Mouse (Mus musculus) kidney, postnatal 14 days (tissue): Measurements from ENCODE around the gene Nxn.

Experiments used
- DNase-seq: peaks from one replicate; pipeline ENCODE4 v3.0.0; 2022; ENCODE audit warnings: mixed read lengths

Nxn gene

GRCm38 (mm10) chr11:76361422-76361821 lies 37.5 kb downstream of the Nxn start:
- DNase-seq = no peak

GRCm38 (mm10) chr11:76360255-76360654 lies 38.7 kb downstream of the Nxn start:
- DNase-seq = no peak

- peak; percentile 55 for DNase-seq
Measured at GRCm38 (mm10) chr11:76358628-76359320, 40.2 kb downstream of the Nxn start.

DNA sequence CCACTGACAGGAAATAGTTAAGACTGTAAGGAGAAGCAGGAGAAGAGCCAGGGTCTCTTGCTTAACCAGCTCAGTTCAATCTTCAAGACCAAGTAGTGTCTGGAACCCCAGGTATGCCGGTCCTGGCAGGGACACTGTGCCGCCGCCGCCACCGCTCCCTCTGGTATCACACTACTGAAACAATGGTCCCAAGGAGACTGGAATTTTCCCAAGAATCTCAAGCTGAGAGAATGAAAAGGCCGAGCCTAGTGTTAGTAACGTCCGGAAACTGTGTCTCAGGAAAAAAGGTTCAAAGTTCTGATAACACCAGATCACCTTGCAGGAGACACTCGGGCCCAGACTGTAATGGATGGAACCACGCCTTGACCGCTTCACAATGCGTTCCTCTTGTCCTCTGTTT lies 41.5 kb downstream of the Nxn start:
- no peak for DNase-seq

GRCm38 (mm10) chr11:76356091-76356490 lies 42.8 kb downstream of the Nxn start:
- DNase-seq = no peak

DNA sequence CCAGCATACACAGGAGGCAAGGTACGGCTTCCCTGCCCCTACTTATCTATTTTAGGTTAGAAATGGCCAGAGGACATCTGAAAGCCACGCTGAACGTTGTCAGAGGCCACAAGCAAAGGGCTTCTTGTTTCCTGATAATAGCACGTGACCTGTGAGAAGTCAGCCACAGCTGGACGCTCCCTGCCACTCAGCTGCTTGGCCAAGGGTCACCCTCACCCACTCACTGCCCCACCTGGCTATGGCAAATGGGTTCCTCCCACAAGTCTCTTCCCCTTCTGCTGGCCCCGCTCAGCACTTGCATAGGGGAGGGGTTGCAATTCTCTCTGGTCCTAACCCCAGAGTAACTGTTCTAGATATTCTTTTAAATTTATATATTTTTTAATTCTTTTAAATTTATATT lies 43.5 kb downstream of the Nxn start:
- DNase-seq = no peak

DNA sequence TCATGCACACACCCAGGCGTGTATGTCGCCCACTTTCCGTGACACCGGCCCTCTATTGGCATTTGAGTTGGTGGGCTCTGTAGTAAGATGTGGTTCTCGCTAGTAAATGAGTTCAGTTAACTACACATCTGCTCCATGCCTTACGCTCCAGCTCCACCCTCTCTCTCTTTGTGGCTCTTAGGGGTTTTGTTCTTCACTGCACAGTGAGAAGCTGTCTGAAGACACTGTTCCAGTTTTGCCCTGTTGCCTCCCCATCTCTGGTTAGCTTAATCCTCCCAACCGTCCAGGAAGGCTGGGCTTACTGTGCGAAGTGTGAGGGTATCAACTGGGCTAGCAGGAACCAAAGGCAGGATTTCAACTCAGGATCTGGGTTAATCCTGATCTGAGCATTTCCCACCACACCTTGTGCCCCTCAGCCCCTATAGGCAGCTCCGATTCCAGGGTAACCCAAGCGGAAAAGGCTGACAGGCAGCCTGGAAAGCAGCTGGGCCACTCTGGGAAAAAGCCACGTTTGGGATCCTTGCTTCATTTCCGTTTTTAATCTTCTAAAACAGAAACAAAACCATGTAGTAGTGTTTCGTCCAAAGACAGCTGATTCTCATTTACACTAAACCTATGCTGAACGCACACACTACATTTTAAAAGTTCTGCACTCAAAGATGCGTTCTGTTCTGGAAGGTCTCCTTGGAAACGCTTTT lies 45.9 kb downstream of the Nxn start:
- DNase-seq = no peak

DNA sequence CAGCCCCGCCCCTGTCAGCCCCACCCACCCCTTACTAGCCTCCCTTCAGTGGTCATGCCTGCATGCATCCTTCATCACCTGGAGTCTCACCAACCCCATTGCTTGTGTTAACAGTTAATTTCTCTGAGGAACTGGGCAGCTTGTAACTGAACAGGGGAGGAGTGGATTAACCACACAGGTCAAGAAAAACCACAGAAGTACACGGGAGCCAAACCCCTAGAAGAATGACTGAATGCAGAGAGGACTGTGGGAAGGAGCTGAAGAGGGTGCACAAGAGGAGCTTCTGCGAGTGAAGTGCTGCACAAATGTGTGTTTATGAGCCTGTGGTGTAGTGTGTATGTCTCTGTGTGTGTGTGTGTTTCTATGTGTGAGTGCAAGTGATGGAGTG lies 47.3 kb downstream of the Nxn start:
- DNase-seq = no peak

- DNase-seq = no peak
Measured at GRCm38 (mm10) chr11:76350931-76351623, 47.9 kb downstream of the Nxn start.

- DNase-seq = no peak
Measured at GRCm38 (mm10) chr11:76349833-76350232, 49.1 kb downstream of the Nxn start.

DNA sequence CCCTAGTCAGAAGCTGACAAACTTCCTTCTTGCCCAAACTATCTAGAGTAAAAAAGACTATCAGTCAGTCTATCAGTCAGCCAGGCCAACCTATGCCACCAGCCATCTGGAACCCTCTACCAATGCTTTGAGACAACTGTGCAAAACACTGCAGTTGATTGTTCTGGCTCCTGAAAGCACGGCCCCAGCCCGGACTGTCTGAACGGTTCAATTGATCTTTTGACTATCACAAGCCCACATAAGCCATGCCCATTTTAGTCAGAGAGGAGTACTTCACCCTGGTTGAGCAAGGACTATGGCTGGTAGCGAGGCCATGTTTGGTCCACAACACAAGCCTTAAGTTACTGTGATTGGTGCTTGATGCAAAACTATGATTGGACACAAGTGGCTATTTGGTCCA lies 51.4 kb downstream of the Nxn start:
- no peak for DNase-seq

GRCm38 (mm10) chr11:76343031-76343430 lies 55.9 kb downstream of the Nxn start:
- DNase-seq = no peak

GRCm38 (mm10) chr11:76341884-76342645 lies 56.9 kb downstream of the Nxn start:
- DNase-seq = no peak

DNA sequence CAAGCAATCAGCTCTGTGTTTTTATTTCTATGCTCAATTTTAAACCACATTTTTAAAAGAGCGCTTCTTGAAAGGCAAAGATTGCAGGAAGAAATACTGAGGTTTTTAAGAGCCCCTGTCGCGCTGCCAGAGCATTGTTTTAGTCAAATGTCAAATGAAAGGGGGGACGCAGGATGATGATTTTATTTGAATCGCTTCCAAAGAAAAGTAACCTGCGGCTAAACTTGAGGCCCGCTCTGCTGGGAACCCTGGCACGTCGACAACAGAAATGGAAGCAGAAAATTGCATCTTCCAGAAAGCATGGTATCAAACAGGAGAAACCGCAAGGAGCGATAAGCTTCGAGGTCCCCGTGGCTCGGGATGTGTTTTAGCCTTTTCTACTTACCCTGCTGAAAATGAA lies 57.8 kb downstream of the Nxn start:
- DNase-seq = no peak

- no peak for DNase-seq
Measured at GRCm38 (mm10) chr11:76339830-76340229, 59.1 kb downstream of the Nxn start.

DNA sequence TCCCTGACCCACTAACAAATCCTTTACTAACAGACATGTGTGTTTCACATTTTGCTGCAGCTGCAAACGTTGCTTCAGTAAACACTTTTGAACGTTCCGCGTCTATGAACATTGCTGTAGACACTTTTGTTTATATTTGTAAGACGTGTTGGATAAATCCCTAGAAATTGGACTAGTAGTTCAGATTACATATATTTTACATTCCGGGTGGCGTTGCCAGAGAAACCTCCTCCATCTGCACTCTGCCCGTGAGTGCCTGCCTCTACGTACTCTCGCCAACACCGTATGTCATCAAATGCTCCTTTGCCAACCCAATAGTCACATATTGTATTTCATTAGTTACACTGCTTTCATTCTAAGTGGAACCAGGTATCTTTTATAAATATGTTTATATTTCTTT lies 59.8 kb downstream of the Nxn start:
- no peak for DNase-seq

DNA sequence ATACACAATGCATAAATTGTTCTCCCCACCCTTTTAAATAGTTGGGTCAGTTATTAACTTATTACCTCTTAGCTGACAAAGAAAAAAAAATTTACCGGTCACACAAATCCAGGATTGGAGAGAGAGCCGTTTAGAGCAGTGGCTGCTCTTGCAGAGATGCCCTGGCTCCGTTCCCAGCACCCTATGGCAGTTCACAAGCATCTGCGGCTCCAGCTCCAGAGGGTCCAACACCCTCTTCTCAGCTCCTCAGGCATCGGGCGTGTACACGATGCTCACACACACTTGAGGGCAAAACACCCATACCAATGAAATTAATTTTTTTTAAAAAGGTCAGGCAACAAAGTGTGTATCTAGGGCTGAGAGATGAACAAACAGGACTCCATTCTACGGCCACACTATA lies 60.3 kb downstream of the Nxn start:
- DNase-seq = no peak

- no peak for DNase-seq
Measured at GRCm38 (mm10) chr11:76337764-76338163, 61.2 kb downstream of the Nxn start.

GRCm38 (mm10) chr11:76337236-76337635 lies 61.7 kb downstream of the Nxn start:
- no peak for DNase-seq

DNA sequence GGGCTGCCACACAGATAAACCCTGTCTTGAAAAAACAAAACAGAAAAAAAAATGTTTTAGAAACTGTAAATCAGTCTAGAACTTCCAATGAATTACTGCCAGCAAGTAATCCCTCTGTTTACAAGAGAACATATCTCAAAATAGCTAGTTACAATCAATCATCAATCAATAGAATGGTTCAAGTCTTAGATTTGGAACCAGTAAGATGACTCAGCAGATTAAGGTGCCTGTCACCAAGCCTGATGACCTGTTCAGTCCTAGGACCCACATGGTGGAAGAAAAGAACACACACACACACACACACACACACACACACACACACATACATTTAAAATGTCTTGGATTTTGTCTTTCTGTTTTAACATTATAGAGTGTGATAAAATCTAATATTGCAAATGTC lies 62.7 kb downstream of the Nxn start:
- DNase-seq = no peak

DNA sequence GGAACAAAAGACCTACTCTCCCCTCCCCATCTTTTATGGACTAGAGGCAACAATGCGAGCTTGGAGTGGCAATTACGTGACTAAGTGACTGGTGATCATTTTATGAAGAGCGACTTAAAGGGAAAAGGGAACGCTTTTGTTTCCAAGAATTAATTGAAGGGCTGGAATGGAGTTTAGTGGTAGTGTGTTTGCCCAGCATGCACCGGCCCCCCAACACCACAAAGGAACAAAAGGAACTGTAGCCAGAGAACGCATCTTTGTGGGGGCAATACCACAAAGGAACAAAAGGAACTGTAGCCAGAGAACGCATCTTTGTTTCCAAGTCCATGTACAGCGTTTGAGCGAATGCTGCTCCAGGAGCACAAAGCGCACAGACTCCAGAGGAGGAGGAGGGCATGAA lies 64.0 kb downstream of the Nxn start:
- DNase-seq = no peak

GRCm38 (mm10) chr11:76332240-76332639 lies 66.7 kb downstream of the Nxn start:
- DNase-seq = no peak

DNA sequence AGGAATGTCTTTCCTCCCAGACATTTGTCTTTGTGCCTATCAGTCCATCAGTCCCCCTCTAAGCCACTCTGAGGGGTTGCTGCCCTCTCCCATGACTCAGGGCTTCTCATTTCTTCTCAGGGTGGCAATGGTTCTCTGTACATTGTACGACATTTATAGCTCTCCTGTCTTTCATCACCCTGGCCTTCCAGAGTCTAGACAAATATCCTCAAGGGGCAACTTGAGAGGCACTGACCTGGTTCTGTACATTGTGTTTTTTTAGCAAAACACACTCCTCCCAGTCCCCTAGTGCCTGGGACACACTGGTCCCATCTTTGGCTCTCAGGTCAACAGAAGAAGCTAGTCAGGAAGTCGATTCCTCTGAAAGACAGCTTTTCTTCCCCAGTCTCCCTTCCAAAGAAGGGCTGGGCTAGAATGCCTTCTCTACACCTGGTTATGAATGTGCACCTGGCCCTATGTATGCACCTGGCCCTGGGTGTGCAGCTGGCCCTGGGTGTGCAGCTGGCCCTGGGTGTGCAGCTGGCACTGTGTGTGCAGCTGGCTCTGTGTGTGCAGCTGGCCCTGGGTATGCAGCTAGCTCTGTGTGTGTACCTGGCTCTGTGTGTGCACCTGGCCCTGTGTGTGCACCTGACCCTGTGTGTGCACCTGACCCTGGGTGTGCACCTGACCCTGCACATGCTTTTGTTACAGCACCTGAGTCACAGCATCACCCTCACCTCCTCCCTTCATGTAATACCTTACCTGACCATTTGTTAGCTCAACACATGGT lies 70.2 kb downstream of the Nxn start:
- DNase-seq = no peak
